Mouse (Mus musculus): ENCODE results near the gene Spryd7.
"Not testable (repeated sequence)": the region's sequence is repeated elsewhere in the genome, so short reads cannot be mapped to it uniquely, and the experiment has no call there.

Gene Spryd7

DNA sequence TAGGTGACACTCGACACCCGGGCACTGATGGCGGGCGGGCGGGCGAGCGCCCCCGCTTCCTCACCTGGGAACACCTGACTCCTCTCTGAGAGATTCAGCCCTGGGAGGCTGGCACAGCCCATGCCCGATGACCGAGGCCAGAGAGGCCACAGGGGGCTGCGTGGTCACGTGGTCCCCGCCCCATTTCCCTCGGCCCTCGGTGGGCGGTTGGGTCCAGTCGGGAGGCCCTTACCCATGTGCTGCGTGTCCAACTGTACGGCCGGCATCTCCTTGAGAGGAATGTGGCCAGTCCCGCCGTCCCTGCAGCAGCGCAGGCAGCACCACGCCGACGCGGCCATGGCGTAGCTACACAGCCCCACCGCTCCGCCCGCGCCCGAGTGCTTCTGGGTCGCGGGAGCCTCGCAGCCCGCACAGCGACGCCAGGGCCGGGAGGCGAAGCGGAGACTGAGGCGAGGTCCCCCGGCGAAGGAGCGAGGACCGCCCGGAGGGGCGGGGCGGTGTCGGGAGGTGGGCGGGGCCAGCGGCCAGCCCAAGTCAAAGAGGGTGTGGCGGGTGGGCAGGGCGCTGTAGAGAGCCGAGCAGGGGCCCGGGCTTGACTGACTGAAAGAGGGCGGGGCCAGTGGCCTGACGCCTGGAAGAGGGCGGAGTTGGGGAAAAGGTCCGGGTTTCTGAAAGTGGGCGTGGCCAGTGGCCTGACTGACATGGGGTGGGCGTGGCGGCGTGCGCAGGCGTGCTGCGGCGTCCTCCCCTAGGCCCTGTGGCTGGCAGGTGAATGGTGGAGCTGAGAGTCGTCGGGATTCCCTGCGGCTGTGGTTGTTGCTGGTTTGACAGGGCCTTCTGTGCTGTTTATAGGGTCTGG, at the start of gene Spryd7:
Spryd7 (minus strand) TSS at position 598 of the 859 bp plus-strand sequence.
- peak; percentile 99 for DNase-seq (ENCODE audit: low read depth, low spot score)

- not testable (repeated sequence) for DNase-seq (ENCODE audit: low read depth, low spot score)
Observed at GRCm38 (mm10) chr14:61606088-61606487, 49.4 kb upstream of the Spryd7 start.

DNA sequence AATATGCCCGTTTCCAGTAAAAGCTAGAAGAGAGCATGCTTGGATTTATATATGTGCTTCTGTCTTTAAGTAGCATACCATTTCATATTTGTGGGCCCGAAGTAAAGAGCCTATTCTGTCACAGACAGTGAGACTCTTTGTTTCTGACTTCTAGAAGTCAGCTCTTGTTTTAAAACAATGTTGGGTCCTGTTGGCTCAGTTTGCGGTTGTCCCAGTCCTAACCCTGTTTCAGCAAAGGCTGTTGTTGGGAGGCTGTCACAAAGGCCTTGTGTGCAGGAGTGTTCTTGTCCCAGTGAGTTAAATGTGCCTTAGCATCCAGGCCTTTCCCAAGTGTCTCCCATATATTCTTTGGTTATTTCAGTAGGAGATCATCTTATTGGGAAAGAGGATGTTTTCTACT, 47.4 kb upstream of the Spryd7 start:
- peak; percentile 88 for DNase-seq (ENCODE audit: low read depth, low spot score)

DNA sequence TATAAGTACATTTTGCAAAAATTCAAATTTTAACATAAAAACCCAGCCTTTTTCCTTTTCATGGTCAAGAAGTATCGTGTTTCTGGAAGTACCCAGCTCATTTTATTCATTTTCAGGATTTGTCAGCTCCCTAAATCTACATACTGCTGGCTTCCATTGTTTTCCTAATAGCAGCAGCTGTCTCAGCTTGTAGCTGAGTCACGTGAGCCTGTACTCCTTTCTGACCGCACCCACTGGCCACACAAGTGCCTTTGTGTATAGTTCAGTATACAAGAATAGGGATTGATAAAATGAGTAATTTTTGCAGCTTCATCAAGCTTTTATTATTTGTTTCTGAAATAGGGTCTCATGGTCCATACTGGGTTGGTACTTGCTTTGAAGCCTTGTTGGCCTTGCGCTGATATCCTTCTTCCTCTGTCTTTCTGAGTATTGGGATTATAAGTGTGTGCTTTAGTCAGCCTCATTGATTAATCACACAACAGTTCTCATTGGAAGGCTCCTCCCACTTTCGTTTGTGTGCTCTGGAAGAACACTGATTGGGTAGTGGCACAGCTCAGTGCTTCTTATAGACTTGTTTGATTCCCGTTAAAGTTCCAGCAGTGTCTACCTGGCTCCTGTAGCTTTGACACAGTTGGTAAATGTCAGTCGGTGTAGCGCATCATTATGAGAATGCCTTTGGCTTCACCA, 46.5 kb upstream of the Spryd7 start:
- DNase-seq (ENCODE audit: low read depth, low spot score) = peak; percentile 84

- no peak for DNase-seq (ENCODE audit: low read depth, low spot score)
Observed at GRCm38 (mm10) chr14:61601348-61601747, 44.7 kb upstream of the Spryd7 start.

DNA sequence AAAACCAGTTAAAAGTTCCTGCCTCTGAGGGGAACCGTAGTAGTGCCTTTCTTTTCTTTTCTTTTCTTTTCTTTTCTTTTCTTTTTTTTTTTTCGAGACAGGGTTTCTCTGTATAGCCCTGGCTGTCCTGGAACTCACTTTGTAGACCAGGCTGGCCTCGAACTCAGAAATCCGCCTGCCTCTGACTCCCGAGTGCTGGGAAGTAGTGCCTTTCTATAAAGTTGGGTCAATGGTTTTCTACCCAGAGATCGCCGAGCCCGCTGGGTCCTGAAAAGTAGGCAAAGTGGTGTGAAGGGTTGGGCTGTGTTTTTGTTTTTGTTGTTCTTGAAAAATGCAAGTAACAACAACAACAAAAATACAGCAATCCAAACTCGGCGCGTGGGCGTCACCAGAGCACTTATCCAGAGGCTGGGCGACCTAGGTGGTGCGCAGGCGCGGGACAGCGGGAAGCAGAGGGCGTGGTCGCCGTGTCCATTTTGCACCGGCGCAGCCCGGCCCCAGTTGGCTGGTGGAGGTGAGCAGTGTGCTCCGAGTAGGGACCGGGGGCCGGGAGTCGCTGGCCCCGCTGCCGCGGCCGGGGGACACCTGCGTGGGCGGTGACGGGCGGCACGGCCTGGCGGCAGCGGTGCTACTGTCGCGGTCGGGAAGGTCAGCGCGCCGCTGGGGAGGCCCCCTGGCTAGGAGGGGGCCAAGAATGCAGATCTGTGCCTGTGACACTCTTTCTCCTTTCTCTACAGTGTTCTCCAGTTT, 42.5 kb upstream of the Spryd7 start:
- peak; percentile 93 for DNase-seq (ENCODE audit: low read depth, low spot score)

GRCm38 (mm10) chr14:61597968-61598367, 41.3 kb upstream of the Spryd7 start, which contains the start of gene Trim13:
Gene Trim13, plus strand, starts transcription at chr14:61598247.
- no peak for DNase-seq (ENCODE audit: low read depth, low spot score)

- no peak for DNase-seq (ENCODE audit: low read depth, low spot score)
Observed at GRCm38 (mm10) chr14:61596719-61597426, 40.2 kb upstream of the Spryd7 start.

DNA sequence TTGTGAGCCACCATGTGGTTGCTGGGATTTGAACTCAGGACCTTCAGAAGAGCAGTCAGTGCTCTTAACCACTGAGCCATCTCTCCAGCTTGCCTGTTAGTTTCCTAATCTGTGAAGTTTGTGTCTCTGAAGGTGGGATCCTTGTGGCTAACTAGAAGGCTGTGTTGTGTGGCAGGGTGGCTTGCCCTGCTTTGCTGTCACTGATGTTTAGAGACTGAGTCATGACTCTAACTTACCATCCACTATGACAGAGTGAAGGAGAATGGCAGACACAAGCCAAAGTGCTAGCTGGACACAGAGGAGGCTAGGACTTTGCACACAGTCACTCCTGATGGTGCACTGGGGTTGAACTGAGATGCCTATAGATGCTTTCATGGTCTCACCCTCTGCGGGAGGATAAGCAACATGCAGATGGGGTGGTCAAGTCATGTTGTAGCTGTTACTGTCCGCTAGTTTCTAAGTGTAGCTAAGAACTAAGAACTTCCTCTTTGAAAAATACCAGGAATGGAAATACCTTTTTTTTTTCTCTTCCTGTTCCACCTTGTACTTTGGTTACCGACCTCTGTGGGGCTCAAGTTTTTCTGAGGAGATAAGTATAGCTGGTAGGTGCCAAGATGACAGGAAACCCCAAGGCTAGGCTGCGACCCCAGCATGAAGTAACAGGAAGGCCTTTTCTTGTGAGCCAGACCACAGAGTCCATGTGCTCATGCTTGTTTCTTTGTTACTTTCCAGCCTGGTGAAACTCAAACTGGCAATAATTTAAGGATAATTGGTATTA, 32.8 kb upstream of the Spryd7 start:
- no peak for DNase-seq (ENCODE audit: low read depth, low spot score)

DNA sequence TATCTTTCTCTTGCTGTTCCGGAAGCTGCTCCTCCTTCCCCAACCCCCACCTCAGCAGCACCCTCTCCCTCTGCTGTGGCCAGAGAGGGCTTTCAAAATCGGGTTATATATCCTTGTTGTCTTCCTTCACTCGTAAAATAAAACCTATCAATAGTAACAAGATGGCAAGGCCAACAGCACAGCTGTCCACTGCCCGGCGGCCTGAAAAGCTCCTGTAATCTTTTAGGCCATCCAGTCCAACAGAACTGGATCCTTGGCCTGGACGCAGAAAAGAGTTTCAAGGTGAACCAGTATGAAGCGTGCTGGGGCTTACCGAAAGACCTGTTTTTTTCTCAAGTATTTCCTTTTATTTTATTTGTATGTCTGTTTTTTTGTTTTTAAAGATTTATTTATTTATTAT, 19.3 kb upstream of the Spryd7 start:
- DNase-seq (ENCODE audit: low read depth, low spot score) = no peak

GRCm38 (mm10) chr14:61575066-61575465, 18.4 kb upstream of the Spryd7 start:
- no peak for DNase-seq (ENCODE audit: low read depth, low spot score)

DNA sequence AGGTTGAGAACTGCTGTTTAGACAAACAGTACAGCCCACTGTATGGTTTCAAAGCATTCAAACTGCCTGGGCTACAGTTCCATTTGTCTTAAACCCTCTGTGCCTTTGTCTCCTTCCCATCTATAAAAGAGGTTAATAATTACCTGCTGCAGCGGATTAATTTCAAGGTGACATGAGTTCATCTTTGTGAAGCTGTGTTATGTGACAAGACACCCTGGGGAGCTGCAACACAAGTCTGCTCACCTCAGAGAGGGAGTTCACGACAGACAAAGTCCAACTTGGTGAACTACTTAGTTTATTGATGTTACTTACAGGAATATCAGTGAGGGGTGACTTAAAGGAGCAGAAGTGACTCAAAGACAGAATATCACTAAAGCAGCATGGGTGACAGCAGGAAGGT, 15.4 kb upstream of the Spryd7 start:
- DNase-seq (ENCODE audit: low read depth, low spot score) = no peak

DNA sequence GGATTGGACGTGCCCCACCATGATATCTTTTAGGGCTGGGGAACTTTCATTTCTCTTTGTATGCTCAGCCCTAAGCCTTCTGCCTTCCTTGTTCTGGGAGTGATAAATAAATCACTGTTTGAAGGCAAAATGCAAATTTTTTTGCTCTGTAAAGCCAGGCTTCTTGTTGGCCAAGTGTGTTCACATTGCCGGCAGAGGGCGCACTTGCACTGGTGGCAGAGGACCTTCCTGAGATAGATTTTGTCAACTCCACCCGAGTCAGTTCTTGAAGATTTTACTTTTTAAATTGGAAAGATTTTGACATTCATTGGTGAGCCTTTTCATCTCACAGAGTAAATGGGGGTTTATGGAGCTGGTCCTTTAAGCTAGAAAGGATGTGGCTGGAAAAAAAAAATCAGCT, 14.7 kb upstream of the Spryd7 start:
- DNase-seq (ENCODE audit: low read depth, low spot score) = peak; percentile 93

- DNase-seq (ENCODE audit: low read depth, low spot score) = no peak
Observed at GRCm38 (mm10) chr14:61569344-61569743, 12.7 kb upstream of the Spryd7 start.

GRCm38 (mm10) chr14:61566211-61566610, 9.5 kb upstream of the Spryd7 start:
- DNase-seq (ENCODE audit: low read depth, low spot score) = not testable (repeated sequence)

- no peak for DNase-seq (ENCODE audit: low read depth, low spot score)
Observed at GRCm38 (mm10) chr14:61559856-61560255, 3.2 kb upstream of the Spryd7 start.

DNA sequence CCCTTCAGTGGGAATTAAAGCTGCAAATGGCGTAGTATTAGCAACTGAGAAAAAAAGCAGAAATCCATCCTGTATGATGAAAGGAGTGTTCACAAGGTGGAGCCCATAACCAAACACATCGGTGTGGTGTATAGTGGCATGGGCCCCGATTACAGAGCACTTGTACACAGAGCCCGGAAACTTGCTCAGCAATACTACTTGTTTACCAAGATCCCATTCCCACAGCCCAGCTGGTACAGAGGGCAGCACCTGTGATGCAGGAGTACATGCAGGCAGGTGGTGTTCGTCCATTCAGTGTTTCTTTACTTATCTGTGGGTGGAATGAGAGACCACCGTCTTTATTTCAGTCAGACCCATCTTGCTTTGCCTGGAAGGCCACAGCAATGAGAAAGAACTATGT, 2.2 kb upstream of the Spryd7 start:
- no peak for DNase-seq (ENCODE audit: low read depth, low spot score)

GRCm38 (mm10) chr14:61555931-61556288, 776 bp downstream of the Spryd7 start:
- no peak for DNase-seq (ENCODE audit: low read depth, low spot score)

DNA sequence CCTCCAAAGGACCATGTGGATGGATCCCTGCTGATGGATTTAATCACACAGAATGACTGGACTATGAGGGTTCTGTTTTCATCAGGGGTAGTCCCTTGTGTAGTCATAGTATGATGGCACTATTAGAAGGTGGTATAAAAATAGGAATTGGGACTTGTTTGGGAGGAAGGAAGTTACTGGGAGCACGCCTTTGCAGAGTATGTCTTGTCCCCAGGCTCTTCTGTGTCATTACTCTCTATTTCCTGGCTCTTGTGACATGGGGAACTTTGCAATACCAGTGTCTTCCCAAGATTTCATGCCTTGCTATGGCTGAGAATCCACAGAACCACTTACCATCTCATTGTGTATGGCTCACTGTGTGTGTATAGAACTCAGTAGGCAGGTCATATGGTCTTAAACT, 8.1 kb downstream of the Spryd7 start:
- no peak for DNase-seq (ENCODE audit: low read depth, low spot score)

DNA sequence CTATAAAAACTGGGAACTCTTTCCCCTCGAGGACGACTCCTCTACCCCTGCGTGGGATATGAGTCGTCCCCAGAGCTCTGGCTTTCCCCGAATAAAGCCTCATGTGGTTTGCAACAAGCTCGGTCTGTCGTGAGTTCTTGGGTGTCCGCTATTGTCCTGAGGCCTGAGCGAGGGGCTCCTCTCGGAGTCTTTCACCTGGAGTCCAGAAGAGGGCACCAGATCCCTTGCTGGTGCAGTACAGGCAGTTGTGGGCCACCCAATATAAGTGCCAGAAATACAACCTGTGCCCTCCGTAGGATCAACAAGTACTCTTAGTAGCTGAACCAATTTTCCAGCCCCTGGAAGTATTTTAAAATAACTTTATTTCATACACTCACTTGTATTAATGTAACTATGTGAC, 18.9 kb downstream of the Spryd7 start:
- DNase-seq (ENCODE audit: low read depth, low spot score) = peak; percentile 19
